Mouse (Mus musculus) T-helper 2 cell (primary cell): ENCODE results near the gene Hps5.

ENCODE experiments used
- in situ Hi-C: fragments of 300-600 bp; cut with MboI, MseI; formaldehyde crosslinking; loops from one replicate; pipeline ENCODE4 v1.15.1; 2025; ENCODE audit warnings: high pct_unique_total_duplicates

The Hps5 gene

DNA sequence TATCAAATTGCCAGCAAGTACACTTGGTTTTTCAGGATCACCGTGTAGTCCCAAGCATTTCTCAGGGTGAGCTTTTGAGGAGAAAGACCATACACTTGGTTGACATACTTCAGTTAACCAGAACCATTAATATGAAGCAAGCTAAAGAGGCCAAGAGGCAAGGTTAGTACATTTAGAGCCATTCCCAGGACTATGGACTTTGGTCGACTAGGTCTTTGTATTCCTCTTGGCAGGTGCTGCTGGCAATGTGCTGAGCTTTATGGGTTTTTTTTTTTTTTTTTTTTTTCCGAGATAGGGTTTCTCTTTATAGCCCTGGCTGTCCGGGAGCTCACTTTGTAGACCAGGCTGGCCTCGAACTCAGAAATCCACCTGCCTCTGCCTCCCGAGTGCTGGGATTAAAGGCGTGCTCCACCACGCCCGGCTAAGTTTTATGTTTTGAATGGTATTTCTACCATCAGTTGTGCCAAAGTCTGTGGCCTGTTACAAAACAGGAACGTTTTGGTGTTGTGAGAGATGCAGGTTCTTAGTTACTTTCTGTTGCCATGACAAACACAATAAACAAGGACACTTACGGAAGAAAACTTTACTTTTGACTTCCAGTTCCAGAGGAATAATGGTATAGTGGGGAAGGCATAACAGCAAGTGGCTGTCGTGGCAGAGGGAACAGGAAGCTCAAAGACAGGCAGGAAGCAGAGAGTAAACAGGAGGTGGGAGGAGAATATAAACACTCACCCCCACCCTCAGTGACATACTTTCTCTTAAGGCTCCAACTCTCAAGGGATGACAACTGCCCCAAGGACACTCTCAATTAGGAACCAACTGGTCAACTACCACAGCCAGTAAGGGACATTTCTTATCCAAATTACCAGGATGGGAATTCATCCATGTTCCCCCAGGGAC, 57.1 kb downstream of the Hps5 start:
- in situ Hi-C loops = loop anchor here (5.0 kb wide), 1 partner anchor 582 kb away; no protein-coding TSS in a partner anchor

GRCm38 (mm10) chr7:46734983-46735382, 60.9 kb downstream of the Hps5 start:
- in situ Hi-C loops = loop anchor here (5.0 kb wide), 1 partner anchor 578 kb away; no protein-coding TSS in a partner anchor

DNA sequence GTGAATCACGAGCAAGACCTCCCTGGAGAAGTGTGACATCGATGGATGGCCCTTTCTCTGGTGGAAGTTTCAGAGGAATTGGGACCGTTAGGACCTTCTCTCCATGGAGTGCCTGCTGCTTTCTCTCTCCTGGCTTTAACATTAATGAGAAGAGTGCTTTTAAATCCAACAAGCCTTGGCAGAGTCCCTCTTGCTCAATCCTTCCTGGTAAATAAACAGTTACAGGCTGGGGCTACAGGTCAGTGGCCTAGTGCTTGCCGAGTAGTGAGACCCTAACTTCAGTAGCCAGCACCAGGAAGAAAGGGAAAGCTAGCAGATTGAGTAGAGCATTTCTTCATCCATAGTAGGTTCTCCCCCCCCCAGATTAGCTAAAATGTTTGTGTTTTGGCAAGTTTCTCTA, 63.4 kb downstream of the Hps5 start, which contains the start of gene Saa4:
Gene Saa4, minus strand, starts transcription at position 146 of the 400 bp plus-strand sequence.
- in situ Hi-C loops = no loop called here

- in situ Hi-C loops = no loop called here
These were observed 68.3 kb downstream of the Hps5 start for GRCm38 (mm10) chr7:46727584-46727983.

DNA sequence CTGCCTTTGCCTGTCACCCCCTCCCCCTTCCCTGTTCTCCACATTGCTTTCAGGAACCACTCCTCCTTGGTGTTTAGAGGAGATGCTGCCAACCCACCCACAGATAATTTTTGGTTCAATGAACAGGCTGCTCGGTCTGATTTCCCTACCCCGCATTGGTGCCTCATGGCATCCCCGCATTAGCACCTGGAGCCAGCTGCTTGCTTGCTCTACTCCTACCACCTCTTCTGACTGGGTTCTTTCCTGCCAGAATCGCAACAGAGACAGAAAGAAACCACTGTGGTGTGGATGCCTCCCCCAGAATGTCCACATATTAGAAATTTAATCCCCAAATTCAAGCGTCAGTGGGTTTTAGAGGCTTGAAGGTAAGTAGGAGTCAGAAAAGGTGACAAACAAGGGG, 71.5 kb downstream of the Hps5 start:
- in situ Hi-C loops = no loop called here

GRCm38 (mm10) chr7:46723849-46724248, 72.0 kb downstream of the Hps5 start:
- in situ Hi-C loops = no loop called here

GRCm38 (mm10) chr7:46723354-46723753, 72.5 kb downstream of the Hps5 start:
- in situ Hi-C loops = no loop called here

- in situ Hi-C loops = no loop called here
These were observed 75.4 kb downstream of the Hps5 start for GRCm38 (mm10) chr7:46720460-46720859.

- in situ Hi-C loops = loop anchor here (10.0 kb wide), 1 partner anchor 1985 kb away; no protein-coding TSS in a partner anchor
These were observed 76.3 kb downstream of the Hps5 start for GRCm38 (mm10) chr7:46719526-46719925.

GRCm38 (mm10) chr7:46718591-46719270, 77.1 kb downstream of the Hps5 start:
- in situ Hi-C loops = loop anchor here (10.0 kb wide), 1 partner anchor 1984 kb away; no protein-coding TSS in a partner anchor

- in situ Hi-C loops = loop anchor here (10.0 kb wide), 1 partner anchor 1982 kb away; no protein-coding TSS in a partner anchor
These were observed 79.0 kb downstream of the Hps5 start for GRCm38 (mm10) chr7:46716897-46717296.

DNA sequence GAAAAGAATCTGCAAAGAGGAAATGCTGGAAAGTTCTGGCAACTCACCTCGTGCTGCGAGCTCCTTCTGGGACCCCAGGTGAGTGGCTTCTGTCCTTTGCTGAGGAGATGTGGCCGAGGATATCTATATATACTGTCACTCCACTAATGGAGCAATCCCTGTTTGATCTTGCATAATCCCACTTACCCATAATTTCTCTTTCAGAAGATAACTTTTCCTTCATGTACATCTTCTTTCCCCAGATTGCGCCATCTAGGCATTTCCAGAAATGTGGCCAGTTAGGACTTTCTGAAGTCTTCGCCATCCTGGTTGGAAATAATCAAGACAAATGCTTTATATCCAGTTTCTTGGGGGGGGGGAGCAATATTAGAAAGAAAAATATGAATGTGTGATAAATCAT, 80.3 kb downstream of the Hps5 start, which contains the start of gene Saa3:
Gene Saa3, minus strand, starts transcription at position 101 of the 400 bp plus-strand sequence.
- in situ Hi-C loops = loop anchor here (10.0 kb wide), 1 partner anchor 1981 kb away; no protein-coding TSS in a partner anchor

GRCm38 (mm10) chr7:46714518-46714917, 81.3 kb downstream of the Hps5 start:
- in situ Hi-C loops = loop anchor here (5.0 to 10.0 kb wide), 2 partner anchors 72 to 1980 kb away; no protein-coding TSS in a partner anchor

DNA sequence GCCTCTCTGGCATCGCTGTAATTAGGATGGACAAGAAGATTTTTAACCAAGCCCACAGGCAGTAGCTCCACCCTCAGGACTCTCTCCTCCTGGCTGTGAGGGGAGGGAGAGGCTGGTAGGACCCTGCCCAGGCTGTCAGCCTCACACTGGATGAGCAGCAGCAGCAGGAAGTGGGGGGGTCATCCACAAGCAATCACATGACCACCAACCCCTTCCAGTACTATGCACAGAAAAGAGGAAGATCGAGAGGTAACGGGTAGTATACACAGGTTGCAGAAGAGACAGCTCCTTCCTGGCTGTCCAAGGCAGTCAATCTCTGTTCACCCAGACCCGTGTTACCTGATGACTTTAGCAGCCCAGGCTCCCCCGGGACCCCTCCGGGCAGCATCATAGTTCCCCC, 83.6 kb downstream of the Hps5 start:
- in situ Hi-C loops = loop anchor here (5.0 to 10.0 kb wide), 2 partner anchors 70 to 1977 kb away; no protein-coding TSS in a partner anchor
